Mouse (Mus musculus) retina, adult 2 months (tissue): ENCODE data around the gene Sf3a3.

Experiments
- DNase-seq: peaks from one replicate; pipeline ENCODE4 v3.0.0-alpha.2; 2012; ENCODE audit warnings: low read depth, low spot score

Sf3a3 gene

GRCm38 (mm10) chr4:124738783-124739182 is 24.2 kb downstream of the Sf3a3 start:
- DNase-seq: no peak

GRCm38 (mm10) chr4:124741376-124742343 is 27.1 kb downstream of the Sf3a3 start, which contains the start of gene Inpp5b:
Gene Inpp5b, plus strand, starts transcription at chr4:124741850.
- DNase-seq: peak; percentile 54

- DNase-seq: no peak
Observed at GRCm38 (mm10) chr4:124742839-124743238, 28.3 kb downstream of the Sf3a3 start.

DNA sequence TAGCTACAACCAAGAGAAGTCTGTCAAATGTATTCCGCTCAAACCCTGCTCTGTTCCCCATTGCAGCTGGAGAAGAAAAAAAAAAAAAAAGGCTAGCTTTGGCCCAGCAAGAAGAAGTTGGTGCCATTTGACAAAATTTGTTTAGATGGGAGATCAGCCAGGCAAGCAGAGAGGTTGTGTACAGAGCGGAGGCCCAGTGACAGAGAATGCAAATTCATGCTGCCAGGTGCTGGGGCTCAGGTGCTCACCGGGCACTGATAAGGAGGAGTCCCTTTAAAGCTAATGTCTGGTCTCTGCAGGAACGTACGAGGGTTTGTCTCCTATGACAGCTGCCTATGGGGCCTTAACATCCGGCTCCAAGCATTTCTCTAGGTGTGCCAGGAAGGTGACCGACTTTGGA is 32.0 kb downstream of the Sf3a3 start:
- DNase-seq: no peak

DNA sequence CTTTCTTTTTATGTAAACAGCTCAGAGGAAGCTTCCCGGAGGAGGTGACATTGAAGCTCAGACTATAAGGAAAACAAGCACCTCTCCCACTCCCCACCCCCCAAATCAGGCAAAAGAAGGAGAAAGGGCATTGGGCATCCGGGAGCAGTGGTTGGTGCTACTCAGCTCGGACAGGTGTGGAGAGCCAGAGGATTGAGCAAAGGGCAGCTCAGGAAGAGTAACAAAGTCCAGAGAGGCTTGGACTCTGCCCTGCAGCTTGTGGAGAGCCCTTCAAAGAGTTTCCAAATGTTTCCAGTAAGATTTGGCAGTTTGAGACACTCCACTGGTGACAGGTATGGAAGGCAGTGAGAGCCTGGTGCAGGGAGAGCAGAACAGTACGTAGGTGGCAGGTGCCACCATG is 33.3 kb downstream of the Sf3a3 start:
- DNase-seq: no peak

- DNase-seq: peak; percentile 90
Observed at GRCm38 (mm10) chr4:124751300-124752250, 37.0 kb downstream of the Sf3a3 start.

- no peak for DNase-seq
Observed at GRCm38 (mm10) chr4:124752281-124753199, 38.0 kb downstream of the Sf3a3 start.

DNA sequence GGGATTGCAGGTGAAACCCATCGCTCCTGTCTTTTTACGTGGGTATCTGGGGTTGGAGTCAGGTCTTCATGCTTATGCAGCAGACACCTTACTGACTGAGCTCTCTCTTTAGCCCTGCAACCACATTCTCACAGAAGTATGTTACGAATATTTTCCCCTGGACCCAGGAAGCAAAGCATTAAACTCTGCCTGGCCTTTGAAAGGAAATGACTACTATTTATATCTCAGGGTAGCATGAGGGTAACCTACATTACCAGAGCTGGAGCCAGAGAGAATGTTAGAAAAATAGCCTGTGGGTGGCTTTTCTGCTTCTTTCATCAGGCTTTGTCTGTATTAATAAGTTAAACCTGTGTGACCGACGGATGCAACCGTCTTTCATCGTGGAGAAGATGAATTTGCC is 41.0 kb downstream of the Sf3a3 start:
- DNase-seq: no peak

DNA sequence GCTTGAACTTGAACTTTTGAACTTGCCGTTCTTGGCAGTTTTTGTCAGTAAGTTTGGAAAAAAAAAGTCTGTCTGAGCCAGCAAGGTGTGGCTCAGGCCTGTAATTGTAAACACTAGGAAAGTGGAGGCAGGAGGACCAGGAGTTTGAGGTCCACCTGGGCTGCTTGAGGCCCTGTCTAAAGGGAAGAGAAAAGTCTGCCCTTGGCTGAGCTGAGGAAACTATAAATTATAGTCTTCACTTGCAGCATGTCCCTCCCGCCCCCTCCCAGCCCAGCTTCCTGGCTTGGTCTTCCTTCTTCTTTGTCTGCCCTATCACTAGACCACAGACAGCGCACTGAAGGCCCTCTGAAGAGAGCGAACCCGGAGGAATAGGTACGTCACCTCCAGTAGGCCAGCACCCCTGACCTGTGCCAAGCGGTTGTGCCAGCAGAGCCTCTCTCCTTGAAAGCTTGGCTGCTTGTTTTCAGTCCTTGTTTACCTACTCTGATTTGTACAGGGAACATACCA is 44.8 kb downstream of the Sf3a3 start:
- DNase-seq: no peak

DNA sequence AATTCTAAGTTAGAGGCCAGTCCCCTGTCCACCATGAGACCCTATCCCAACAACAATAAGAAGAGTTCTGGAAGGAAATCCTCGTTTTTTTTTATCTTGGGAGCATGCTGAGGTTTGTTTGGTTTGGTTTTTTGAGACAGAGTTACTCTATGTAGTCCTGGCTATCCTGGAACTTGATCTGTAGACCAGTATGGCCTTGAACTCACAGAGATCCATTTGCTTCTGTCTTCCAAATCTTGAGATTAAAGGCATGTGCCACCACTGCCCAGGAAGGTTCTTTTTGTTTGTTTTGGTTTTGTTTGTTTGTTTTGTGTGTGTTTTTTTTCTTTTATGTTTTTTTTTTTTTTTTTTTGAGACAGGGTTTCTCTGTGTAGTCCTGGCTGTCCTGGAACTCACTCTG is 46.6 kb downstream of the Sf3a3 start:
- DNase-seq: no peak

- no peak for DNase-seq
Observed at GRCm38 (mm10) chr4:124762858-124763452, 48.4 kb downstream of the Sf3a3 start.

DNA sequence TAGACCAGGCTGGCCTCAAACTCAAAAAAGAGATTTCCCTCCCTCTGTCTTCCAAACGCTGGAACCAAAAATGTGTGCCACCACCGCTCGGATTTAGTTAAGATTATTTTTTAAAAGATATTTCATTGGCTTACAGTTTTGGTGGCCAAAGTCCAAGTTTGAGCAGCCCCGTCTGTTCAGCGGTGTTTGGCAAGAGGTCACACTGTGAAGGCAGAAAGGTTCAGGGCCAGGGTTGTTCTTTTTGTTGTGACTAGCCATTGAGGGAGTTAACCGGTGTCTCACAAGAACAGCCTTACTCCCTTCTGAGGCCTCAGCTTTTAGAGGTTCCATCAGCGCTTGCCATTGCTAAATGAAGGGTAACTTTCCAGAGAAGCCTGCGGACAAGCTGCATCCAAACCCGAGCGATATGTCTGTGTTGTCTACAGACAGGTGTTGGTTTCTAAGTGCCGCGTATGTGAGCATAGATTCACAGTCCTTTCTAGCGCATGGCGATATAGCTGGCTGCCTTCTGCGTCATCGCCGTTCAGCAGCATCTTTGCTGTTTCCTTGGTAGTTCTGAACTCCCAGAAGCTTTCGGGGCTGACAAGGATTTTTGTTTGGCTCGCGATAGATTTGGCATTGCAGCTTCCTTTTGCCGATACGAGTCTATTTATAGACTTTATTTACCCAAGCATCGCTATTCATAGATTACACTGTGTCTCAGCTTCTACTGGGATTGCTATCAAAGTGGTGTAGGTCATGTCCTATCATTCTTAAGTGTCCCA is 51.4 kb downstream of the Sf3a3 start:
- no peak for DNase-seq

DNA sequence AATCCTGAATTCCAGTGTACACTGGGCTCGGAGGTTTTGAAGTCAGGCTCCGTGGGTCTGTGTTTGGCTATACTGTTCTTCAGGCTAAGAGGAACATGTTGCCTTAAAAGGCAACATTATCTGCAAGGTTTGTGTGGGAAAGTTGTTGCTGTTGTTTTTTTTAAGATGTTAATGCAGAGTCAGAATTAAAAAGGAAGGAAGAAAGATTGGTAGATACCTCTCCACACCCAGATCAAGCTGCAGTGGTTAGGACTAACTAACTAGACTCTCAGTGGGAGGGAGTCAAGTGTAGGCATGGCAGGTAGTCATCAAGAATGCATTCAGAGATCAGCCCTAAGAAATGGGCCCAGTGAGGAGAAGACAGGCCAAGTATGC is 52.0 kb downstream of the Sf3a3 start:
- DNase-seq: no peak

DNA sequence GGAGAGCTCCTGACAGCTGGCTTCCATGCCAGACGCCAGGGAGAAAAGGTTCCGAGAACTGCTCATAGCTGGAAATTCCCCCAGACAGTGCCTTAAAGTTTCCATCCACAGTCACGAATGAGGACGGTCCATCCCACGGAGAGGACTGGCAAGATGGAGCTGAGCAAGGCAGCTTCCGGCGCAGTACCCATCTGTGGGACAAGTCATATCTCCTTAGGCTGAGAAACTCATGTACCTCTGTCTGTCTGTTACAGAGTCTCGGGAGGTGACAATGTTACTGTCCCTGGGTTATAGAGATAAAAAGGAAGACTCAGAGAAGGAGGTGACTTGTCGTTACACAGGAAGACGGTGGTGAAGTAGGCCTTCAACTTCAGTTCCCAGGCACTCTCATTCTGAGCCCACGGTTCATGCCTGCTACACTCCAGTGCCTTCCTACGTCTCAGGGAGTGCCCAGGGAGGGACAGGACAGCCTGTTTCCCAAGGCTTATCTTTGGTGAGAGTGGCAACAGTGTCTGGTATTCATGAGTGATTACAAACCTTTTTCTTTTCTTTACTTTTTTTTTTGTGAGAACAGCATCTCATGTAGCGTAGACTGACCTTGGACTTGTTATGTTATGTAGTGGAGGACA is 54.5 kb downstream of the Sf3a3 start:
- DNase-seq: no peak

GRCm38 (mm10) chr4:124770624-124771023 is 56.0 kb downstream of the Sf3a3 start:
- no peak for DNase-seq

DNA sequence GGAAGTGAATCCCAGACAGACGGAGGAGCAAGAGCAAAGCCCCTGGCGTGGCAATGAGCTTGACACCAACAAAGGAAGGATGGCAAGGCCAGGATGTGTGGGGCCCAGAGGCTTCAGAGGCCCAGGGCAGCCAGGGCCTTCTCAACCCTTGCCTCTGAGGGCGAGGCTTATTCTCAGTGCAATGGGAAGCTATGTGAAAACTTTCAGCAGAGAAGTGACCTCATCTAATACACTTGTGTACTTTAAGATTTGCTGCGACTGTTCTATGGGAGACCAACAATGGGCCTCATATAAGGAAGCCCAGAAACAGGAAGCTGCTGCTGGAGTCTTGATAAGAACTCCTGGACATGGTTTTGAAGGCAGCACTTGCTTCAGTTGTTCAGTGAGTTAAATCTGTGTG is 57.5 kb downstream of the Sf3a3 start:
- DNase-seq: no peak

DNA sequence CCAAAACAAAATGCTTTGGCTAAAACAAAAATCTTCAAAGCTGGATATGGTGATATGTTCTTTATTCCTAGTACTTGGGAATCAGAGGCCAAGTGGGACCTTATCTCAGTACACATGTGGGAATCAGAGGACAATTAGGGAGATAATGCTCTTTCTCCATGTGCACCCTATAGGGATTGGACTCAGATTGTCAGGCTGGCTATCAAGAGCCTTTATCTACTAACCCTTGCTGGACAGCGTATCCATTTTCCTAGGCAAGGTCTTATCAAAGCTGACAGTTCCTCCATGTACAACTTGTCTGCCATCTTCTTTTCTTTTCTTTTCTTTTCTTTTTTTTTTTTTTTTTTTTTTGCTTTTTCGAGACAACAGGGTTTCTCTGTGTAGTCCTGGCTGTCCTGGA is 58.9 kb downstream of the Sf3a3 start:
- DNase-seq: no peak

GRCm38 (mm10) chr4:124773995-124774394 is 59.4 kb downstream of the Sf3a3 start:
- no peak for DNase-seq

DNA sequence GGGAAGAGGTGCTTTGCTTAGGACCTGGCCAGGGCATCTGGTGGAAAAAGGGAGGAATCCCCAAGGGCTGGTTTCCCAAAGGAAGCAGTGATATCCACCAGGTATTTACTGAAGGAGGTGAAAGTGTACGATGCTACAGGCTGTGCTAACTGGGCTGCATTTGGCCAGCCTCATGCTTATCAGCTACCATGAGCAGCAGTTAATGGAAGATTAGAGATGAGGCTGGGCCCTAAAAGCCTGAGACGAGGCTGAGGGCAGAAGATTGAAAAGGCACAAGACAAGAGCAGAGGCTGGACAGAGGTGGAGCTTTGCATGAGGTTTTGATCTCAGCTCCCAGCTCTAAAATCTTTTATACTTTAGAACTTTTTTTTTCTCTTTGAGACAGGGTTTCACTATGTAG is 59.9 kb downstream of the Sf3a3 start:
- no peak for DNase-seq
